Mouse (Mus musculus): Measurements from ENCODE around the gene 6430548M08Rik.

DNA sequence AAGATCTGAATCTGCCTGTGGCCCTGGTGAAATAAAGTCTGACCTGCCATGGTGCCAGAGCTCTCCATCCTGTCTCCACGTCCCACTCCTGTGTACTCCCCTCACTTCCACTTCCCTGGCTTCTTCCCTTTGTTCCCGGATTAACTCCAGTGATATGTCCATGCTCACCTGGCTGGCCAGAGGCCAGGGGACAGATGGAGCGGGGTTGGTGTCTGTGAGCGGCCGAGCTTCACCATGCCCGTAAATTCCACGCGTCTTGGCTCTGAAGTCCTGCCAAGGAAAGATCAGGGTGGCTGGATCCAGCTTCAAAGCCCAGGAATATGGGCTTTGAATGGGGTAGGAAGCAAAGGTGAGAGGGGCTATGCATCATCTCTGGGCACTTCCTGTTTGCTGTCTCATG lies 53.2 kb downstream of the 6430548M08Rik start:
- no peak for TF ChIP-seq CTCF (IDR thresholded peaks at IDR 0.05; ENCODE audit: low read depth, low read length)
- no peak for TF ChIP-seq POLR2A (IDR thresholded peaks at IDR 0.05; ENCODE audit: extremely low read depth, insufficient read depth, low read length)
